Mouse (Mus musculus) ovary, postnatal 36 days (tissue): ENCODE measurements around the gene Dlgap4.

Source experiments
- DNase-seq: peaks from one replicate; pipeline ENCODE4 v3.0.0; 2022; ENCODE audit warnings: low spot score, mixed read lengths

Gene Dlgap4

DNA sequence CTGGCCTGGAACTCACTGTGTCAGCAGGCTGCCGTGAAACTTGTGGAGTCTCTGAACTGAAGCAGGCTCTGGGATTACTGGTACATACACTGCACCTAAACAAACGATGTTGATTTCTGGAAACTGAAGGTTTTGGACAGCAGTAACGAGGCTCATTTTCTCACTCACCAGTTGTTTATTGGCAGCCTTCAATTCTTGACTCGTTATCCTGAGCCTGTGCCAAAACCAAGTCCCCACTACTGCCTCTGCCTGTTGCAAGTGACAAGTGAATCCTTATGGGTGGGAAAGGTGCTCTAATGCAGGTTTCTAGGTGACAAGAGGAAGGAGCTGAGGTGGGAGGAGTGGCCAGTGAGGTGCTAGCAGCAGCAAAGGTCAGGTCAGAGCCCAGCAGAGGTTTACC is 128.5 kb downstream of the Dlgap4 start:
- no peak for DNase-seq

DNA sequence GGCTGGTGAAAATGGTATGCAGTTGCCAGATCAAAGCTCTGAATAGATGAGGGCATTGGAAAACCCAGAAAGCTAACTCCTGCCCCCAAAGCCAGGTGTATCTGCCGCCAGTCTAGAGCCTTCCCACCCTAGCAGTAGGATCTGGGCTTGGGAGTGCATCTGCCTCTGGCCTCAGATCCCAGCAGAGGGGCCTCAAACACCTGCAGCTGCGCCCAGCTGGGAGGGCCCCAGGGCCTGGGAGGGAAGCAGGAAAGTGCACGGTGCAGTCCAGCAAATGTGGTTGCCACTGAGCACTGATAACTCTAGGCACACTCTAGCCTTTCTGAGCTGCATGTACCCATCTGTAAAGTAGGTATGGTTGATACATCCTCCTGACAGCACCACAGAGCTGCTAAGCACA is 129.7 kb downstream of the Dlgap4 start:
- no peak for DNase-seq

DNA sequence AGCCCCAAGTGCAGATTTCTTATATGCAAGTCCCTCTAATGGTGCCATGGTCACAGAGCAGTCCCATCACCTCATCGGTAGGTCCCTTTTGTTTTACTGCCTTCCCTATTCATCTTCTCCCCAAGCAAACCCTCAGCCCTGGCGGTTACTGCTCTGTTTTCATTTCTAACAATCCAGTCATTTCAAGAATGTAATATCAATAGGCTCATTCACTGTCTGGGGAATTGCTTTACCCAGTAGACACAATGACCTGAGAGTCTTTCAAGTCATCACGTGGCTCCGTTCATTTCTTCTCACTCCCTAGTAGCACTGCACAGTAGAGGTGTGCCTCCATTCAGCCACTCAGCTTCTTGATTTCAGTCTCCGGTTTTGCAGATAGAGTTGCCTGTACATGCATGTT is 130.9 kb downstream of the Dlgap4 start:
- no peak for DNase-seq

DNA sequence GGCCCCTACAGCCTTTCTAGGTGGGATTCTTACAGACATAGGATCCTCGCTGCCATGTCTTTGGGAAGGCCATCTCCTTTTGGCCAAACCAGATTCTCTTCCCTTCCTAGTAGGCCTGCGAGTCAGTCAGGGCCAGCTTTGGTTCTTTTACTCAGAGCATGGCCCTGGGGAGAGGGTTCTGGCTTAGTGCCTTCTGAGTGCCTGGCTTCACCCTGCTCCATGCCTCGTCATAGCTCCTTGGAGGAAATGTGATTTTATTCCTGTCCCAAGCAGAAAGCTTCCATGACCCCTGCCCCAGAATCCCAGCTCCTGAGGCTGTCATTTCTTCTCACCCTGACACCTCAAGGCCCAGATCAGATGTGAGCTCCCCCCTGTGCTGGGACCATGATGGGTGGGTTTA is 133.8 kb downstream of the Dlgap4 start:
- DNase-seq = no peak

DNA sequence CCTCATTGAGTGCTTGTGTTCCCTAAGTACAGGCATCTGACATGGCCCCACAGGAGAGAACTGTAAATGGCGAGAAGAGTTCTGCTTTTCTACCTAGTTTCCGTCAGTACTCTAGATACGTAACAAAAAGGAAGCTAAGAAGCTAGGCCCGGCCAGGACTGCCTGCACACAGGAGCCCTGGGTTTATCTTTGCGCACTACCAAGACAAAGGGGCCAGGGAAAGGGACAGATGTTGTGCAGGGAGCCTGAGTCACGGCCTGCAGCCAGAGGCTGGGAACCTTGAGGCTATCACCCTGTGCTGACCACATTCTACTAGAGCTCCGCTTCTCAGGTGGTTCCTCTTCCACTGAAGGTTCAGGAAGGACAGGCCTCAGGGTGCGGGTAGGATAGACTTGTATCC is 136.2 kb downstream of the Dlgap4 start:
- DNase-seq = no peak

DNA sequence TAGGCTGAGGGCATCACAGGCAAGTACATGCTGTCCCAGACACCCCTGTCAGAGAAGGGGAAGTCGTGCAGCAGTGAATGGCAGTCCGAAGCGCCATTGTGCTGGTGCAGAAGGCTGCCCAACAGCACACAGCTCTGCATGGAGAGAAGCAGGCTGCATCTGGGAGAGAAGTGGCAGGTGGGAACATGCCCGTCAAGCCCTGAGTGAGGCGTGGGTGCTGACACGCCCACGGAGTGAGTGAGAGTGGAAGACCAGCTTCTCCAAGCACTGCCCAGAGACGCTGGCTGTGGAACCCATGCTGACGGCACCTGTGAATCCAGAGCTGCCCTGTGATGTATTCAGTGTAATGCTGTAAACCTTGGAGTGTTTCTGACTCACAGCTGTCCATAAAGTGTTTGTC is 143.4 kb downstream of the Dlgap4 start:
- DNase-seq = no peak

DNA sequence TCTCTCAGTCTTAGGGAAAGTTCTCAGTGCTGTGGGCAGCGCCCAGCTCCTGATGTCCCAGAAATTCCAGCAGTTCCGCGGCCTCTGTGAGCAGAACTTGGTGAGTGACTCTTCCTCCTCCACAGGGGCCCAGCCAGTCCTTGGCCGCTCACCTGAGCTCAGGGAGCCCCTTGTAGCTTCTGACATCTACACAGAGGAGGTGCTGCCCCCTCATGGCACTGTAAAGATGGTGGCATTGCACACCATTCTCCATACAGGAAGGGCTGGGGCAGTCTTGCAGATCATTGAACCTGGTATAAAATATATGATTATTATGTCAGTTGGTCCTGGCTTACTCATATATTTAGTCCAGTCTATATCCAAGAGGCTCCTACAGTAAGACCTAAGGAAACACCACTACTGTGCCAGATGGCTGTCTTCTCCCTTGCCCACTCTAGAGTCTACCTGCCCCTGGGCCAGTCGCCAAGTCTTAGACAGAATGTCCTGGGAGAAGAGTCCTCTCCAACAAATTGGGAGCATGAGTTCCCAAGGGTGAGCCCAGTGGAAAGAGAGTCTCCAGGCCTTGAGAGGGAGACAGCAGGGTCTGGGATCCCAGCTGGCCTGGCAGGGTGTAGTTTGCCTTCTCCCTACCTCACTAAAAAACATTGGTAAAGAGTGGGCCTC is 147.5 kb downstream of the Dlgap4 start:
- DNase-seq = no peak

DNA sequence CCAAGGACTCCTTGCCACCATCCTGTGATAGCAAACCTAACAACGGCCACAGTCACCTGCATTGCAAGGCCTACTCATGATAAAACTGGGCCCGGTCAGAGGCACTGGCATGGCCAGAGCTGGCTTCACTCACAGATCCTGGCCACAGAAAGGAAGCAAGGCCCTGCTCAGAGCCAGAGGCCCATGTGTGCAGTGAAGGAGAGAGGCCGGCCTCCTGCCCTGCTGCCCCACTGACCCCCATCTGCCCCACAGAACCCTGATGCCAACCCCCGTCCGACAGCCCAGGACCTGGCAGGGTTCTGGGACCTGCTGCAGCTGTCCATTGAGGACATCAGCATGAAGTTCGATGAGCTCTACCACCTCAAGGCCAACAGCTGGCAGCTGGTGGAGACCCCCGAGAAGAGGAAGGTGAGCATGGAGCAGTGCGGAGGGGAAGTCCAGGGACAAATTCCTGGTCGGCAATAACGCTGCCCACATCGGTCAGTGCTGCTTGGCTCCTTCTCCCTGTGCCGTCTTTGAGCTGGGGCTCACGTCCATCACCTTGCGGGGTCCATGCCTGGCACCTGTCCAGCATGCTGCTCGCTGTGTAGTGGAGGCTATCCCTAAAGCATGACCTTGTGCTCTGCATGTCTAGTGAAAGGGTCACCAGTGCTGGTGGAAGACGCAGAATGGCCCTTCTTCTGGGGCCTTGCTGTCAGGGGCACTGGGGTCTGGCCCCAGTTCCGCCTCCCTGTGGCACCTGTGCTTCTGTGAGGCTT is 148.2 kb downstream of the Dlgap4 start:
- DNase-seq = no peak

DNA sequence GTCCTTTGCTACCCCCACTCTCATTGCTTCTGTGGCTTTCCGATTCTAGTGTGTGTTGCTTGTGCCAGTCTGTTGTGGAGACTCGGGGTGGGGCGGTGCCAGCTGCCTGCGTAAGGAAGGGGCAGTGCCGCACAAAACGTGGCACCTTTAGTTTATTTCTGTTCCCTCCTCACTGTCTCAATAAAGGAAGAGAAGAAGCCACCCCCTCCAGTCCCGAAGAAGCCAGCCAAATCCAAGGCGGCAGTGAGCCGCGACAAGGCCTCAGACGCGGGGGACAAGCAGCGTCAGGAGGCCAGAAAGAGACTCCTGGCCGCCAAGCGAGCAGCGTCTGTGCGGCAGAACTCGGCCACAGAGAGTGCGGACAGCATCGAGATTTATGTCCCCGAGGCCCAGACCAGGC is 149.0 kb downstream of the Dlgap4 start:
- no peak for DNase-seq

DNA sequence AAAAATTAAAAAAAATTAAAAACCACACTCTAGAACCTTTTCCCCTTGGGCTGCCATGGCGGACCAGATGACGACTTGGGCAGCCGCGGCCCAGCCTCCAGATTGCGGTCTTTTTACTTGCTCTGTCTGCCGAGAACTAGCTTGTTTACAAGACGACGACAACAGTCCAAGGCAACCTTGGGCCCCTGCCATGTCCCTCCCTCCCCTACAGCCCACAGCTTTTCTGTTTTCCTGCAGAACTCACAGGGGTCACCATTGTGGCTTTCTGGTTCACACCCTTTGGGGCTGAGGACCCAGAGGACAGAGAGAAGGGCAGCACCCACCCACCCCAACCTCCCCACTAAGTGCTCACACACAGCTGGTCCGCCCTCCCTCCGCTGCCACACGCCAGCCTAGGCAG is 149.6 kb downstream of the Dlgap4 start:
- peak; percentile 86 for DNase-seq

DNA sequence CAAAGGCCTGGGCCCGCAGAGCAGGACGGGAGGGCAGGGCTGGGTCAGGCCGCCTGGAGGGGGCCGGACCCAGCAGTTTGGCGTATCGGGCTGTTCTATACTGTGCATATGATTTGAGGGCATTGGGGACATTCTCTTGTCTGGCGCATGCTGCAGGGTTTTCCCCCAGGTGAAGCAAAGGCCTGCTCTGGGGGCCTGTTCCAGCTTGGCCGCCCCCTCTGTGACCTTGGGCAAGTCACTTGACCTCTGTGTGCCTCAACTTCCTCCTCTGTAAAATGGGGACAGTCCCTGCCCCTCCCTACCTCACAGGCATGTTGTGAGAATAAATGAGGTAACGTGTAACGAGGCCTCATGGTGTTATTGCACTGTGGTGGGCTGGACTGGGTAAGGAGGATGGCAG is 150.5 kb downstream of the Dlgap4 start:
- no peak for DNase-seq

DNA sequence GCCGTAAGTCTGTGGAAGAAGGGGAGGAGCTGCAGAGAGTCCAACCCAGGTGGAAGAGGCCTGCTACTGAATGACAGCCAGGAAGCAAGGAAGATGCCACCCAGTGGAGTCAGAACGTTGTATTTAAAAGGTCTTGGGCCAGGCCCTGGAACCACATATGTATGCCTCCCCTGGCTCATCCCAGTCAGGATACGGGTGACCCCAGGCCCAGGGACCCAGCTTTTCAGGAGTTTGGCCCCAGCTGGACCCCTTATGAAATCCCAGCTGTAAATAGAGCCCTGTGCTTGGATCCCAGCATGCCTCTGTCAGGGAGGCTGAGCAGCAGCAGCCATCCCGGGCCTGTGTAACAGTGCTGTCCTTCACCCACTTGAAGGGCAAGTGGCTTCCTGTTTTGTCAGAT is 151.2 kb downstream of the Dlgap4 start:
- no peak for DNase-seq

DNA sequence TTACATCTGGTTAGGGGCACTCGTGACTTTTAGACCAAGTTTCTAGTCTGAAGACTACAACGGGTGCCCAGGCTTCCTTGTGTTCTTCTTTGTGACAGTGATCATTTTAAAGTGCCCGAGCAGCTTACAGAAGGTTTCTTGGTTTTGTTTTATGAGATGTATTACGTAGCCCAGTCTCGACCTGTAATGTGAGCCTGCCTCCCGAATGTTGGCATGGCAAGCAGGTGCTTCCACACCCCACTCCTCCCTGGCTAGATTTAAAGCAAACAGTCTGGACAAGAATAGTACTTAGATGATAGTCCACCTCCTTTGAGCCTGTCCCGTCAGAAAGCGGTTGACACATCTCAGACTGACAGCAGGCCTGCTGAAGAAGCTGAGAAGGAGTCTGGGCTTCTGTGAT is 152.1 kb downstream of the Dlgap4 start:
- DNase-seq = no peak

DNA sequence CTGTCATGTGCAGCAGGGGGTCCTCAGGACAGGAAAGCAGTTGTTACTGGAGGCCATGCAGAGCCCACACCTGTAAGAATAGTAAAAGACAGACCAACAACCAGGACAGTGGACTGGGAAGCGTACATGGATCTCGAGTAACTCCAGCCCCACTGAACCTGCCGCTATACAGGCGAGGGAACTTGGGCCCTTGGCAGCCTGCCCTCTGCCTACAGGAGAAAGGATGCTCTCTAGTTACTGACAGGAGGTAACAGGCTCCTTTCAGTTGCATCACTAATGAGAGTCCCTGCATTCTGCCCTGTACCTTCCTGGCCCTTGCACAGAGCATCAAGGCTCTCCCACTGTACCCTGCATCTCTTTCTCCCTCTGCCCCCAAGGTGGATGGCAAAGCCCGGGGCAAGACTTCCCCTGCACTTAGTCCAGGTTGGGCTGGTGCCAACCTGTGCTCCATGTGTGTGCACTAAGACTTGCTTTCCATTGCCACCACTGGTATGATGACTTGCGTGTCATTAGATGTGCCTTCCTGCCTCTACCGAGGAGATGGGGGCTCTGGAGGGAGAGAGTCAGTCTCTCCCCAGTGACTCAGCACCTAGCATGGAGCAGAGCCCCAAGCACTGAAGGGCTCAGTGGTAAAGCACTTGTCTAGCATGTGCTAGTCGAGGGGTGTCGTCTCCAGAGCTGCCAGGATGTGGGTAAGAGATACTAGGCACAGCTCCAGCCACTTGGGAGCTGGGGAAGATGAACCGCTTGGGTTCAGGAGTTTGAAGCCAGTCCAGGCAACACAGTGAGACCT is 152.9 kb downstream of the Dlgap4 start:
- no peak for DNase-seq

DNA sequence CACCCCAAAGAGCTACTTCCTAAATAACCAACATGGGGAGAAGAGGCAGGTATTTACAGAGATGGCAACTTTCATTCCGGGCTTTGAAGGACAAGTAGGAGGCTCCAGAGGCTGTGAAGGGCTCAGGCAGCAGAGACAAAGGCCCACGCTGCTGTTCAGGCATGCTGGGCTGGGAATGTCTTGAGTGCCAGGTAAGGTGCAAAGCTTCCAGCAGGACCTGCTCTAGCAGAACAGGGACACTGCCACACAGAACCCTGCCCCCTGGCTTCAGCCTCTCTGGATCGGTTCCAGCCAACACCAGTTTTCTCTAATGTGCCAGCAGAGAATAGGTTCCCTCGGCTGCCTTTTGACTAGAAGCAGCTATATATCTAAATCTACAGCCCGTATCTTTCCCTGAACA is 153.6 kb downstream of the Dlgap4 start:
- DNase-seq = no peak

DNA sequence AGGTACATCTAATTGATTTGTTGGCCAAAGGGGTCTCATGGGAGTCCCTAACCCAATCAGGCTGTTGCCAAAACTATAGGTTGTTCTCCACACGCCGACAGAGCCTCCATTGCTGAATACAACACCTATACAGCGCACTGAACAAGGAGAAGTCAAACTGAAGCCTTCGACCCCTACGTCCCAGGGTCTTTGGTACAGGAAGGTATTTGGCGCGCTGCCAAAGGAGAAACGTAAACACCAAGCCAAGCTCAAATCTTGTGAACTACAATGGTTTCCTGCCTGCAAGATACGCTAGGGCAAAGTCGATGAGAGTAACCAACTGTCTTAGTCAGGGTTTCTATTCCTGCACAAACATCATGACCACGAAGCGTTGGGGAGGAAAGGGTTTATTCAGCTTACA is 155.8 kb downstream of the Dlgap4 start:
- DNase-seq = peak; percentile 3

DNA sequence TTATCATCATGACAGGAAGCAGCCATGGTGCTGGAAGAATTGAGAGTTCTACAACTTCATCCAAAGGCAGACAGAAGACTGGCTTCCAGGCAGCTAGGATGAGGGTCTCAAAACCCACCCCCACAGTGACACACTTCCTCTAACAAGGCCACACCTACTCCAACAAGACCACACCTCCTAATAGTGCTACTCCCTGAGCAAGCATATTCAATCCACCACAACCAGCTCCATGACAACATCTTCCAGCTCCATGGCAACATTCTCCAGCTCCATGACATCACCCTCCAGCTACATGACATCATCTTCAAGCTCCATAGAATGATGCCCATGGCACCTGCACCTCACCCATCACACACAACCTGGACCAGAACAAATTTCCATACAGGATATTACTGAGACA is 160.0 kb downstream of the Dlgap4 start:
- no peak for DNase-seq

DNA sequence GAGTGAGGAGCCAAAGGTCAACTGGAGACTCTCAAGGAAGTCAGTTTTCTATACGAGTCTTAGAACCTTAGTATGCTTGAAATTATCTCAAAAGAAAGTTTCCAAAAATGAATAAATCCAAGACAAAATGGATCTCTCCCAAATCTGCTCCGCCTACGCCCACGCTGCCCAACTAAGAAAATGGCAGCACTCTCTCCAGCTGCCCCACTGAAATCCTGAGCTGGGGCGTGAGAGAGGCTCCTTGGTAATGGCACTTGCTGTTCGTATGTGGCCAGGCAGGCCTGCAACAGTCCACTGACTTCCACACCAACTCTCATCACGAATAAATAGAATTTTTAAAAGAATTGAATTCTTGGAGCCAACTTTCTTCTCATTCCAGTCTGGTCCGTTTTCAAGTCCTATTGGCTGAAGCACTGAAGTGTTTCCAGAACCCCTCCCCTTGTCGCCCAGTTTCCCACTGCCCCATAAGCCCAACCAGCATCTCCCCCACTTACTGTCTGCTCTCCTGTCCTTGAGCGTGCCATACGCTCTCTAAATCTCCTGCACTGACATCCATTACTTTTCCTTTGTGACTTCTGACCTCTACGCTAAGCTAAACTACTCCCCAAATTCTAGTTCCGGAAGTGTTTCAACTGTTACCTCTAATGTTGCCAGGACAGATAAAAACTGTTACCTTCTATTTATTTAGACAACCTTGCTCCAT is 160.7 kb downstream of the Dlgap4 start:
- no peak for DNase-seq

DNA sequence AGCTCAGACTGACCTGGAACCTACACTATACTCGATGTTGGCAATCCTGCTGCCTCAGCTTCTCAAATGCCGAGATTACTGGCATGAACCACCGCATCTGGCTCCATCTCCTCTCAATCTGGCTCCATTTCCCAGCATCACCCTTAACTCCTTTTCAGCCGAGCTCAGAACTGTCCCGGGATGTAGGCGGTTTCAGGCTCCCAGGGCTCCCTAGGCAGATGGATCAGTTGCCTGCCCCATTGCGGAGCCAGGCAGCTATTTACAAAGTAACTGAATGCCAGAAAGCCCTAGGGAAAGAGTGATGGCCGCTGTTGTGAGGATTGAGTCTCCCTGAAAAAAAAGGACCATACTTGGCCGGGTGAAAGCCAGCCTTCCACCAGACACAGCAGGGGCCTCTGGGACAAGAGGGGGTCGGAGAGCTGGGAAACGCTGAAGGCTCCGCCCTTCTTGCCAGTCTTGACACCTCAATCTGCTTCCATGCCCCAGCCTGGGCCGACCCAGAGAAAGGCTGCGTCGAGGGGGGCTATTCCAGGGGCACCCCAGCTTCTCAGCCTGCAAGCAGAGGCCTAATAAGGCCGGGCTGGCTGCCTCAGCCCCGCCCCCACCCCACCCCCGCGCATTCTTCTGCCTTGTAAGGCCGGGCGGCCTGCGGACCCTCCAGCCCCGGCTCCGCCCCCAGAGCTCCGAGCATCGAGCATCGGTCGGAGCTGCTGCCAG is 161.4 kb downstream of the Dlgap4 start, which contains the start of gene Myl9:
TSS of gene Myl9 (plus strand) at position 683 of the 717 bp plus-strand sequence.
- peak; percentile 66 for DNase-seq

DNA sequence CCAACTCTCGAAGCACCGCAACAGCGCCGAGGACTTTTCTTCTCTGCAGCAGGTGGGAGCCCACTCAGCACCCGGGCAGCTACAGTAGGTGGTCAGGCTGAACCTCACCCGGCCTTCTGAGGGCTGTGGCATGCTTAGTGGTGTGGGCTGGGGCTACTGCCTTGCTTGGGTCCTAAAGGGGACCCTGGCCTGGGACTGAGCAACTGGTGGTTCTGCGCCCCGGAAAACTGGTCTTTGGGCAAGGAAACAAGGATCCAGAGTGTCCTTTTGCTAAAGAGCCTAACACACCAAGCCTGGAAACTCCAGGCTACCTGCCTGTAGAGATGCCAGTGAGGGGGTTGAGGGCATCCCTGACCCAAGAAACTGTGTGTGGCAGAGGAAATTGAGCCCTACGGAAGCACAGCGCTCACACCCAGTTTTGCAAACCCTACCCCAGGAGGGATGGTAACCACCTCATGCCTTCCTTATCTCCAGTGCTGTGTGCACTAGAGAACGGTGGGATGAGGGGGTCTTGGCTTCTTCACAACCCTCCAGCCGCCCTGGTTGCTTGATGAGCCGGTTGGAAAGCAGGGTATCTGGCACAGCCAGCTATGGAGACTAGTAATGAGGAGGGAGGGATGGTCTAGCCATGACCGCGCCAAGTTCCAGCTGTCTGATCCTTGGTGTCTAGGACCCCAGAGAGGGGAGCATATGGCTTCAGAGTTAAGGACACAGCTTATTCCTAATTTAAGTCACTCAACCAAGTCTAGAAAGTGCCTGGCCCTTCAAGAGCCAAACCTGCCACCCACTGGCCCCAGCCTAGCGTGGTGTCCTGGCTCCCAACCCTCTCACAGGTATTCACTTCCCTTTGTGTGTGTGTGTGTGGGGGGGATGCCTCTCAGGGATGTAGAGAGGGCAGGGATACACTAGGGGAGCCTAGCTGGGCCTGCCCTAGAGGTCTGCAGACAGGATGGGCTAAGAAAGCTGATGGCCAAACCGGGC is 162.2 kb downstream of the Dlgap4 start:
- no peak for DNase-seq

DNA sequence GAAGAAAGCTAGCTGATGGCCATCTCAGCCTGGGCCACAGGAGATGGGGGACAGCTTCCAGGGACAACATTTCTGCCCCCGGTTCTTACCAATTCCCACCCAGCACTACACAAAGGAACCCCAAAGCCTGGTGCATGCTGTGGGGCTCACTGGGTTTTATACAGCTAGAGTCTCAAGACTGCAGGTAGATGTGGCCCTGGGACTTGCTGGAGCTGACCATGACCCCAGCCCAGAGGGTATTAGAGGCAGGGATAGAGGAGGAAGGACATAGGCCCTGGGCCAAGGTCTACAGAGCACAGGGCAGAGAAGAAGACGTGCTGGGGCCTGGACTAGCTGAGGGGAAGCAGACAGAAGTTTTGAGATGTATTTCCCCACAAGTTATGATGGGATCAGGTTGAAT is 163.4 kb downstream of the Dlgap4 start:
- no peak for DNase-seq
